Mouse (Mus musculus): ENCODE data around the gene Sez6l2. TPM values are rescaled to one million over a fixed set of nuclear protein-coding genes. Genes with fewer than 3 reads are reported as not detected.

Gene Sez6l2
- total and polyA plus RNA-seq, 2 experiments: 0.28 to 0.60 TPM

- peak; percentile 29 for DNase-seq (ENCODE audit: extremely low read depth, low read depth, low spot score)
- Histone ChIP-seq H3K27ac (replicated peaks; ENCODE audit: insufficient read depth, low read depth, low read length) (peak overlapping the region; percentile 81), H3K9ac (ENCODE audit: low read depth, low read length) (peak overlapping the region; percentile 31), H3K4me3 (ENCODE audit: insufficient read depth, low read depth, low read length) (no peak overlapping the region), H3K4me1 (ENCODE audit: control insufficient read depth, insufficient read depth, low read length) (peaks cover 36% of the 10 kb centered on the region), H3K79me2 (ENCODE audit: control insufficient read depth, insufficient read depth, low read length) (peaks cover 7% of the 10 kb centered on the region; the same call in 1 of the 2 replicates), H3K36me3 (ENCODE audit: control insufficient read depth, insufficient read depth, low read length) (no peaks in the 10 kb centered on the region), H3K27me3 (ENCODE audit: control insufficient read depth, insufficient read depth, low read length) (no peaks in the 10 kb centered on the region)
- WGBS: 52% methylated on average over 9 of the region's 9 CpGs
- TF ChIP-seq POLR2A (IDR thresholded peaks at IDR 0.05; ENCODE audit: extremely low read depth, insufficient read depth, low read length) (no peak), CTCF (IDR thresholded peaks at IDR 0.05; ENCODE audit: low read depth, low read length) (no peak)
Measured at GRCm38 (mm10) chr7:127008239-127009019, 58.1 kb downstream of the Sez6l2 start.

GRCm38 (mm10) chr7:127009307-127010085 is 59.1 kb downstream of the Sez6l2 start:
- 60% methylated on average over 17 of the region's 17 CpGs for WGBS
- H3K27me3 ChIP-seq (ENCODE audit: control insufficient read depth, insufficient read depth, low read length): no peaks in the 10 kb centered on the region
- TF ChIP-seq POLR2A (IDR thresholded peaks at IDR 0.05; ENCODE audit: extremely low read depth, insufficient read depth, low read length) (no peak), CTCF (IDR thresholded peaks at IDR 0.05; ENCODE audit: low read depth, low read length) (no peak)
- H3K27ac ChIP-seq (replicated peaks; ENCODE audit: insufficient read depth, low read depth, low read length): peak overlapping the region; percentile 61
- peaks cover 31% of the 10 kb centered on the region for H3K4me1 ChIP-seq (ENCODE audit: control insufficient read depth, insufficient read depth, low read length)
- H3K9ac ChIP-seq (ENCODE audit: low read depth, low read length): no peak overlapping the region
- H3K36me3 ChIP-seq (ENCODE audit: control insufficient read depth, insufficient read depth, low read length): no peaks in the 10 kb centered on the region
- no peak overlapping the region for H3K4me3 ChIP-seq (ENCODE audit: insufficient read depth, low read depth, low read length)
- DNase-seq (ENCODE audit: extremely low read depth, low read depth, low spot score): peak; percentile 77
- H3K79me2 ChIP-seq (ENCODE audit: control insufficient read depth, insufficient read depth, low read length): peaks cover 16% of the 10 kb centered on the region; the same call in 1 of the 2 replicates

GRCm38 (mm10) chr7:127011051-127011450 is 60.7 kb downstream of the Sez6l2 start:
- peak; percentile 53 for DNase-seq (ENCODE audit: extremely low read depth, low read depth, low spot score)
- H3K27ac ChIP-seq (replicated peaks; ENCODE audit: insufficient read depth, low read depth, low read length): peak overlapping the region; percentile 5

DNA sequence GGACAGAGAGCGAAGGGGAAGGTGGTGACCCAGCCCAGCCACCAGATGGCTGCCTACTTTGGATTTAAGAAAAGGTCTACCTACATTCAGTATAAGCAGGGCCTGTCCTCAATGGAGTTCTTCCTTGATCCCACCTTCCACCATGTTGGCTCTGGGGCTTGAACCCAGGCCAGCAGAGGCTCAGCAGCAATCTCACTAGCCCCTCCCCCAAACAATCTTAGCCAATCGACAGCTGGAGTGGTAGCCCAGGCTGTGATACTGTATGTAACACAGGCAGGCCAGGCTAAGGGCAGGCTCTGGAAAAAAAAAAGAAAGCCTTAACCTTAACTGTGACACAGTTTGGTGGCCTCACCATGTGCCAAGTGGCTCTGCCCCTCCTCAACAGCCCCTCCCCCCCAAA is 61.4 kb downstream of the Sez6l2 start:
- TF ChIP-seq CTCF (IDR thresholded peaks at IDR 0.05; ENCODE audit: low read depth, low read length) (no peak), POLR2A (IDR thresholded peaks at IDR 0.05; ENCODE audit: extremely low read depth, insufficient read depth, low read length) (no peak)
- no peak overlapping the region for H3K4me3 ChIP-seq (ENCODE audit: insufficient read depth, low read depth, low read length)
- H3K9ac ChIP-seq (ENCODE audit: low read depth, low read length): no peak overlapping the region
- peaks cover 16% of the 10 kb centered on the region; the same call in 1 of the 2 replicates for H3K79me2 ChIP-seq (ENCODE audit: control insufficient read depth, insufficient read depth, low read length)
- 87% methylated on average over 2 of the region's 2 CpGs for WGBS
- no peak for DNase-seq (ENCODE audit: extremely low read depth, low read depth, low spot score)
- H3K27me3 ChIP-seq (ENCODE audit: control insufficient read depth, insufficient read depth, low read length): no peaks in the 10 kb centered on the region
- H3K27ac ChIP-seq (replicated peaks; ENCODE audit: insufficient read depth, low read depth, low read length): no peak overlapping the region
- H3K36me3 ChIP-seq (ENCODE audit: control insufficient read depth, insufficient read depth, low read length): no peaks in the 10 kb centered on the region
- H3K4me1 ChIP-seq (ENCODE audit: control insufficient read depth, insufficient read depth, low read length): peaks cover 39% of the 10 kb centered on the region

More at GRCm38 (mm10) chr7:127011051-127011450, 60.7 kb downstream of the Sez6l2 start:
- peaks cover 36% of the 10 kb centered on the region for H3K4me1 ChIP-seq (ENCODE audit: control insufficient read depth, insufficient read depth, low read length)
- H3K79me2 ChIP-seq (ENCODE audit: control insufficient read depth, insufficient read depth, low read length): peaks cover 16% of the 10 kb centered on the region; the same call in 1 of the 2 replicates
- WGBS: 94% methylated on average over 2 of the region's 2 CpGs
- H3K36me3 ChIP-seq (ENCODE audit: control insufficient read depth, insufficient read depth, low read length): no peaks in the 10 kb centered on the region
- H3K9ac ChIP-seq (ENCODE audit: low read depth, low read length): no peak overlapping the region
- no peak for TF ChIP-seq POLR2A (IDR thresholded peaks at IDR 0.05; ENCODE audit: extremely low read depth, insufficient read depth, low read length)
- TF ChIP-seq CTCF (IDR thresholded peaks at IDR 0.05; ENCODE audit: low read depth, low read length): no peak
- H3K27me3 ChIP-seq (ENCODE audit: control insufficient read depth, insufficient read depth, low read length): no peaks in the 10 kb centered on the region
- H3K4me3 ChIP-seq (ENCODE audit: insufficient read depth, low read depth, low read length): no peak overlapping the region

DNA sequence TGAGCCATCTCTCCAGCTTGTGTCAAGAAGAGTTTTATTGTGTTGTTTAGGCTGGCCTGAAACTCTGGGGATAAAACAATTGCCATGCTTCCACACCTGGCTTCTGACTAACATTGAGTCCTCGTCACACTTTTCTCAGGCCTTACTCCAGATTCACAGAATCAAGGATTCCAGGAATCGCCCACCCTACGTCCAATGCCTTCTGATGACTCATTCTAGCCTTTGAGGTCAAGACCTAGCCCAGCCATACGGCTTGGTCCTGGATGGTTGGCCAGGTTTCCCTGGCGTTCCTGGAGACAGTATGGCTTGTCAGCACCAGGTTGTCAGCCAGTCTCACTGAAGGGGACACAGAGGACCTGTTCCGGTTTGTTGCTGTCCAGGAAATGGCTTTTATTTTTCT is 62.0 kb downstream of the Sez6l2 start:
- DNase-seq (ENCODE audit: extremely low read depth, low read depth, low spot score): no peak
- TF ChIP-seq POLR2A (IDR thresholded peaks at IDR 0.05; ENCODE audit: extremely low read depth, insufficient read depth, low read length) (no peak), CTCF (IDR thresholded peaks at IDR 0.05; ENCODE audit: low read depth, low read length) (no peak)
- Histone ChIP-seq H3K4me3 (ENCODE audit: insufficient read depth, low read depth, low read length) (no peak overlapping the region), H3K27me3 (ENCODE audit: control insufficient read depth, insufficient read depth, low read length) (no peaks in the 10 kb centered on the region), H3K27ac (replicated peaks; ENCODE audit: insufficient read depth, low read depth, low read length) (no peak overlapping the region), H3K9ac (ENCODE audit: low read depth, low read length) (no peak overlapping the region), H3K4me1 (ENCODE audit: control insufficient read depth, insufficient read depth, low read length) (peaks cover 37% of the 10 kb centered on the region), H3K79me2 (ENCODE audit: control insufficient read depth, insufficient read depth, low read length) (peaks cover 16% of the 10 kb centered on the region; the same call in 1 of the 2 replicates), H3K36me3 (ENCODE audit: control insufficient read depth, insufficient read depth, low read length) (no peaks in the 10 kb centered on the region)
- 84% methylated on average over 6 of the region's 6 CpGs for WGBS
